Mouse (Mus musculus): ENCODE measurements around the gene Syn2.

The Syn2 gene

GRCm38 (mm10) chr6:115241939-115242338 is 107.2 kb downstream of the Syn2 start:
- in situ Hi-C loops (cut with MboI, MseI), result no loop called here

- in situ Hi-C loops (cut with MboI, MseI), result no loop called here
Observed at GRCm38 (mm10) chr6:115244222-115244621, 109.5 kb downstream of the Syn2 start.

GRCm38 (mm10) chr6:115245500-115246058 is 110.9 kb downstream of the Syn2 start:
- in situ Hi-C loops (cut with MboI, MseI), result no loop called here

- in situ Hi-C loops (cut with MboI, MseI), result no loop called here
Observed at GRCm38 (mm10) chr6:115251531-115251985, 116.9 kb downstream of the Syn2 start.

GRCm38 (mm10) chr6:115252099-115252873 is 117.6 kb downstream of the Syn2 start, which contains the start of gene Timp4:
Timp4 (minus strand) TSS chr6:115252205.
- in situ Hi-C loops (cut with MboI, MseI), result no loop called here

- in situ Hi-C loops (cut with MboI, MseI), result no loop called here
Observed at GRCm38 (mm10) chr6:115255171-115255570, 120.5 kb downstream of the Syn2 start.

- in situ Hi-C loops (cut with MboI, MseI), result no loop called here
Observed at GRCm38 (mm10) chr6:115260507-115260906, 125.8 kb downstream of the Syn2 start.

GRCm38 (mm10) chr6:115266791-115267190 is 132.1 kb downstream of the Syn2 start:
- in situ Hi-C loops (cut with MboI, MseI), result loop anchor here (5.0 kb wide), 1 partner anchor 39 kb away; the partner anchor contains the start of gene Gm17482

GRCm38 (mm10) chr6:115267916-115268315 is 133.2 kb downstream of the Syn2 start:
- in situ Hi-C loops (cut with MboI, MseI), result loop anchor here (5.0 kb wide), 1 partner anchor 41 kb away; the partner anchor contains the start of gene Gm17482

- in situ Hi-C loops (cut with MboI, MseI), result loop anchor here (5.0 kb wide), 1 partner anchor 41 kb away; the partner anchor contains the start of gene Gm17482
Observed at GRCm38 (mm10) chr6:115268551-115269385, 134.1 kb downstream of the Syn2 start.

- in situ Hi-C loops (cut with MboI, MseI), result loop anchor here (5.0 kb wide), 1 partner anchor 42 kb away; the partner anchor contains the start of gene Gm17482
Observed at GRCm38 (mm10) chr6:115269561-115269960, 134.9 kb downstream of the Syn2 start.

- in situ Hi-C loops (cut with MboI, MseI), result no loop called here
Observed at GRCm38 (mm10) chr6:115270085-115270484, 135.4 kb downstream of the Syn2 start.

GRCm38 (mm10) chr6:115271326-115271725 is 136.6 kb downstream of the Syn2 start:
- in situ Hi-C loops (cut with MboI, MseI), result no loop called here

- in situ Hi-C loops (cut with MboI, MseI), result no loop called here
Observed at GRCm38 (mm10) chr6:115271866-115272271, 137.2 kb downstream of the Syn2 start.

- in situ Hi-C loops (cut with MboI, MseI), result no loop called here
Observed at GRCm38 (mm10) chr6:115273346-115273745, 138.6 kb downstream of the Syn2 start.

- in situ Hi-C loops (cut with MboI, MseI), result no loop called here
Observed at GRCm38 (mm10) chr6:115274705-115275104, 140.0 kb downstream of the Syn2 start.

- in situ Hi-C loops (cut with MboI, MseI), result no loop called here
Observed at GRCm38 (mm10) chr6:115275116-115275815, 140.6 kb downstream of the Syn2 start.

- in situ Hi-C loops (cut with MboI, MseI), result no loop called here
Observed at GRCm38 (mm10) chr6:115278086-115278485, 143.4 kb downstream of the Syn2 start.

- in situ Hi-C loops (cut with MboI, MseI), result no loop called here
Observed at GRCm38 (mm10) chr6:115279639-115280038, 144.9 kb downstream of the Syn2 start.

GRCm38 (mm10) chr6:115284153-115284552 is 149.5 kb downstream of the Syn2 start:
- in situ Hi-C loops (cut with MboI, MseI), result no loop called here

GRCm38 (mm10) chr6:115286441-115286840 is 151.7 kb downstream of the Syn2 start:
- in situ Hi-C loops (cut with MboI, MseI), result no loop called here
